Mouse (Mus musculus): ENCODE results near the gene Rhox9. TPM values are rescaled to one million over a fixed set of nuclear protein-coding genes. Genes with fewer than 3 reads are reported as not detected.
"Not testable (repeated sequence)": the region's sequence is repeated elsewhere in the genome, so short reads cannot be mapped to it uniquely, and the experiment has no call there.

Rhox9 gene
- polyA plus RNA-seq (2015; fragmentation: Nextera tagmentation; extraction: Ambion mirVana): not detected in 2 replicates

DNA sequence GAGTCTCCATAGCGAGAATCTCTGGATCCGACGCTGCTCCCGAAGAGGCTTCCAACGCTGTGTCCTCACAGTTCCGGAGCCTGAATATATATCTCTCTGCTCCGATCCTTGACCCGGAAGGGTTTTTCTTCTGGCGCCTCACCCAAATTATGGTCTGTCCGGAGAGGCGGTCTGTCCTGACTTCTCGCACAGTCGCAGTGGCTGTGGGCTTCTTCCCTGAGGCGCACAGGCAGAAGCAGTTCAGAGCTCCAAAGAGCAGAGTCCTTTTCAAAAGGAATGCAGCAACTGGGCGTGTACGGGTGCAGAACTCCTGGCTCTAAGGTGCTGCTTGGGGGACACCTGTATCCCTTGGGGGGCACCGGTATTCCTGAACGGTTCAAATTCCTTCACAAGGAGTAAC, at the start of gene Rhox9:
Gene Rhox9 (minus strand): TSS at position 101 of the 400 bp plus-strand sequence.
- H3K27me3 ChIP-seq (replicated peaks); H3K27ac ChIP-seq (replicated peaks); H3K9me3 ChIP-seq (replicated peaks); H3K4me1 ChIP-seq; H3K9ac ChIP-seq (replicated peaks); H3K36me3 ChIP-seq; H3K4me2 ChIP-seq; ATAC-seq (ENCODE audit: low FRiP score); H3K4me3 ChIP-seq (replicated peaks): not testable (repeated sequence)
- 94% methylated on average over 8 of the region's 18 CpGs for WGBS

DNA sequence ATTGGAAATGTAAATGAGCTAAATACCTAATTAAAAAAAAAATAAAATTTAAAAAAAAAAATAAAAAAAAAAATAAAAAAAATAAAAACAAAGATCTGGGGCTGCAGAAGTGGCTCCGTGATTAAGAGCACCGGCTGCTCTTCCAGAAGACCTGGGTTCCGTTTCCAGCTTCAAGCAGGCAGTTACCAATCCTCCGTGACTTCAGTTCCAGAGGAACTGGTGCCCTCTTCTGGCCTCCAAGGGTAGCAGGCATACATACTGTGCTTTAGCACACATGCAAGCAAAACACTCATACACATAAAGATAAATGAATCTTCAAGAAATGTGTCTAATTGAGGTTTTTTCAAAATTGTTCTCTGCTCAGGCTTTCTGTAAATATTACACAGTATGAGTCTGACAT, 14.7 kb upstream of the Rhox9 start:
- Histone ChIP-seq H3K36me3 (no peaks in the 10 kb centered on the region), H3K27me3 (replicated peaks) (no peaks in the 10 kb centered on the region), H3K27ac (replicated peaks) (no peak overlapping the region), H3K4me2 (no peak overlapping the region), H3K4me1 (no peaks in the 10 kb centered on the region), H3K9me3 (replicated peaks) (no peaks in the 10 kb centered on the region), H3K4me3 (replicated peaks) (no peak overlapping the region), H3K9ac (replicated peaks) (no peak overlapping the region)
- 74% methylated on average over 4 of the region's 4 CpGs for WGBS
- no peak for ATAC-seq (ENCODE audit: low FRiP score)

DNA sequence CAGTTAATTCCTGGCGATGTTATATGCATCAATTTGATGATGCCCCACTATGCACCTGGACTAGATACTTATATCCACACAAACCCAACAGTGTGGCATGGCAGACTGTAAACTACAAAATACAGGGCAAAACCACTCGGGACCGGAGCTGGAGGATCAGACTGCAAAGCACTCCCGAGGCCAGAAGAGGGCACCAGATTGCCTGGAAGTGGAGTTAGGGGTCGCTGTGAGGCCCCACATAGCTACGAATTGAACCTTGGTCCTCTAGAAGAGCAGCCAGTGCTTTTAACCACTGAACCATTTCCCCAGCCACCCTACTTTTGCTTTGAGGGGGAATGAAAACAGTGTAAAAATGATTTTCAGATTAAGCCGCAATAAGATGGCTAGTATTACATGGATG, 7.0 kb upstream of the Rhox9 start:
- H3K9ac ChIP-seq (replicated peaks): no peak overlapping the region
- WGBS: 63% methylated on average over 7 of the region's 7 CpGs

DNA sequence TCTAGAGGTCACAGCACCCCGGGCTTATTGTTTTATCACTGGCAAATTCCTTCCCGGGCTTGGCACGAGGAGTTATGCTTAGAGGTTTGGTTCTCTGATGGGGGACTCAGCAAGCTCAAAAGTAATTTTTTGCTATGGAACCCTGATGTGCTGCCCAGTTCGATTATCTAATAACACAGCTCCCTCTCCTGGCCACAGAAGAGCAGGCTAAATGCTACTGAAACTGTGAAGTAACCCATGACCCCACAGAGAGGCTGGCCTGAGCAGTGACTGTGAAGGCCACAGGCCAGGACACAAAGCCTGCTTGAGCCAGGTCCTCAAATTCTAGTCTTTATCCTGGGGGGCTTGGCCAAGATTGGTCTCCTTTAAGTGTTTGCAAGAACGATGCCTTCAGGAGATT, 2.2 kb upstream of the Rhox9 start:
- no peak overlapping the region for H3K4me3 ChIP-seq (replicated peaks)
- WGBS: 84% methylated on average over 5 of the region's 5 CpGs
- no peaks in the 10 kb centered on the region for H3K36me3 ChIP-seq
- H3K9ac ChIP-seq (replicated peaks): no peak overlapping the region
- no peak for ATAC-seq (ENCODE audit: low FRiP score)
- H3K4me2 ChIP-seq: no peak overlapping the region
- H3K27me3 ChIP-seq (replicated peaks): no peaks in the 10 kb centered on the region
- H3K4me1 ChIP-seq: no peaks in the 10 kb centered on the region
- H3K9me3 ChIP-seq (replicated peaks): no peaks in the 10 kb centered on the region
- H3K27ac ChIP-seq (replicated peaks): no peak overlapping the region

More for the DNA sequence above, 7.0 kb upstream of the Rhox9 start:
- no peaks in the 10 kb centered on the region for H3K9me3 ChIP-seq (replicated peaks)
- no peak overlapping the region for H3K4me3 ChIP-seq (replicated peaks)
- H3K27ac ChIP-seq (replicated peaks): no peak overlapping the region
- no peaks in the 10 kb centered on the region for H3K27me3 ChIP-seq (replicated peaks)
- no peak overlapping the region for H3K4me2 ChIP-seq
- no peaks in the 10 kb centered on the region for H3K36me3 ChIP-seq
- no peaks in the 10 kb centered on the region for H3K4me1 ChIP-seq
- ATAC-seq (ENCODE audit: low FRiP score): no peak

DNA sequence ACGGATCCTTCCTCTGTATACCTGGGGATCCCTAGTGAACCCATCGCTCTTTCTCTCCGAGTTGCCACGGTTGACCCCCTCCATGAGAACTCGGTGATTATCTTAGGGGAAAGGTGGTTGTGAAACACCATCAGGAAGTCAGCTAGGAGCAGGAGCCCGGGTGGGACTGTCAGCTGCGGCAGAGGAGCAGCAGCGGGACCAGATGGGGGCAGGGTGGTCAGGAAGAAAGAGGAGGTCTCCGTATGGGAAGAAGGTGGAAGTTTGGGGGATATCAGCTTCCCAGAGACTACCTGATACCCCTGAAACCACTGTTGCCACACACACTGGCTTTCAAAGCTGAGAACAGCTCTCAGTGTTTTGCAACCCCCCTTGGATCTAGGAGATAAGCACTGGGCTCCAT, 4.4 kb downstream of the Rhox9 start, which contains the start of gene Rhox7b:
Gene Rhox7b (minus strand): TSS at position 101 of the 400 bp plus-strand sequence.
- 89% methylated on average over 9 of the region's 9 CpGs for whole genome bisulfite sequencing
- not testable (repeated sequence) for H3K27me3 ChIP-seq (replicated peaks); H3K9me3 ChIP-seq (replicated peaks); H3K9ac ChIP-seq (replicated peaks); H3K4me1 ChIP-seq; H3K36me3 ChIP-seq; H3K4me3 ChIP-seq (replicated peaks); H3K27ac ChIP-seq (replicated peaks); ATAC-seq (ENCODE audit: low FRiP score); H3K4me2 ChIP-seq

DNA sequence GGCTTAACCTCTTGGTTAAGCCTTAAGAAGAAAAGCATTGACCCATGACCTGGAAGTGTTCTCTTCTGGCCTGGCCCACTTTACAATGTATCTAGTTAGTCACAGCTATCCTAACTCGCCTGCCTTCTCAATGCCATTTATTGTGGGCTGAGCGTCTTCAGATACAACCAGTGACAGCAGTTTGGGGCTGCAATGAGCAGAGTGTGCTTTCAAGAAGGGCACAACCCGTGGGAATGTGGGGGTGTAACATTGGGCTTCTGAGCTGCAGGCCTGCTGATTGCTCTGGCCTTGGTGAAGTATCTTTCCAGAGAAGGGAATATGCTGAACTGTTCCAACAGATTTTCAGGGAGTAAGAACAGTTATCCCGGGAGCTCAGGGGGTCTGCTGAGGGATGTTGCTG, 22.7 kb downstream of the Rhox9 start, which contains the start of gene Rhox8:
Gene Rhox8 (minus strand): TSS at position 101 of the 400 bp plus-strand sequence.
- H3K9ac ChIP-seq (replicated peaks): no peak within 1 kb of the TSS
- no peaks in the 10 kb centered on the region for H3K4me1 ChIP-seq
- H3K27ac ChIP-seq (replicated peaks): no peak within 1 kb of the TSS
- H3K4me2 ChIP-seq: no peak within 1 kb of the TSS
- ATAC-seq (ENCODE audit: low FRiP score): no peak
- 64% methylated on average over 4 of the region's 4 CpGs for WGBS
- no peak within 1 kb of the TSS for H3K4me3 ChIP-seq (replicated peaks)
- no peaks in the 10 kb centered on the region for H3K9me3 ChIP-seq (replicated peaks)
- H3K27me3 ChIP-seq (replicated peaks): no peaks in the 10 kb centered on the region
- no peaks in the 10 kb centered on the region for H3K36me3 ChIP-seq

DNA sequence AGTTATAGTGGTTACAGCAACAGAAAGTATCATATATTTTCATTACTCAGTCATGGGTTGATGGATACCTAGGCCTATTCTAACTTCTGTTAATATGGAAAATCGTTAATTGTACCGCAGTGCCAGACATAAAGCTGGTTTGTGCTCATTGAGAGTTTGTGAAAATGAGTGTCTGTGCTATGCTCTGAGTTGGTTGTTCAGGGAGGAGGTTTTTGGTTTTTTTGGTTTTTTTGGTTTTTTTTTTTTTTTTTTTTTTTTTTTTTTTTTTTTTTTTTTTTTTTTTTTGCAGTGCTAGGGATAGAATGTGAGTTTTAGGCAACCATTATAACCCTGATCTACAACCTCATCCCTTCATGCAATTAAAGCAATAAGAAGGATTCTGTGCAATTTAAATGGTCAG, 29.9 kb downstream of the Rhox9 start:
- no peaks in the 10 kb centered on the region for H3K4me1 ChIP-seq
- WGBS: 97% methylated on average over 2 of the region's 2 CpGs
- ATAC-seq (ENCODE audit: low FRiP score): no peak

More for the DNA sequence above, 29.9 kb downstream of the Rhox9 start:
- no peaks in the 10 kb centered on the region for H3K9me3 ChIP-seq (replicated peaks)
- no peaks in the 10 kb centered on the region for H3K27me3 ChIP-seq (replicated peaks)
- H3K27ac ChIP-seq (replicated peaks): no peak overlapping the region
- H3K36me3 ChIP-seq: no peaks in the 10 kb centered on the region
- H3K4me3 ChIP-seq (replicated peaks): no peak overlapping the region
- no peak overlapping the region for H3K4me2 ChIP-seq
- H3K9ac ChIP-seq (replicated peaks): no peak overlapping the region

Other genes starting within 250 kb of the Rhox9 start
- not detected in 2 replicates for gene Rhox3h, start 233.0 kb downstream of the Rhox9 start, polyA plus RNA-seq (2015; fragmentation: Nextera tagmentation; extraction: Ambion mirVana)
- gene Rhox2h, start 228.5 kb downstream of the Rhox9 start, polyA plus RNA-seq (2015; fragmentation: Nextera tagmentation; extraction: Ambion mirVana): not detected in 2 replicates
- 0.35 and 0.82 TPM in 2 replicates for gene Rhox5, start 96.9 kb downstream of the Rhox9 start, polyA plus RNA-seq (2015; fragmentation: Nextera tagmentation; extraction: Ambion mirVana)
- gene Rhox6, start 74.9 kb downstream of the Rhox9 start, polyA plus RNA-seq (2015; fragmentation: Nextera tagmentation; extraction: Ambion mirVana): not detected in 2 replicates
- not detected in 2 replicates for gene Rhox7a, start 70.1 kb downstream of the Rhox9 start, polyA plus RNA-seq (2015; fragmentation: Nextera tagmentation; extraction: Ambion mirVana)
- 0.15 TPM in 1 of 2 replicates, not detected in the other for gene Rhox8, start 22.8 kb downstream of the Rhox9 start, polyA plus RNA-seq (2015; fragmentation: Nextera tagmentation; extraction: Ambion mirVana)
- gene Rhox7b, start 4.5 kb downstream of the Rhox9 start, polyA plus RNA-seq (2015; fragmentation: Nextera tagmentation; extraction: Ambion mirVana): not detected in 2 replicates
- not detected in 2 replicates for gene Btg1-ps1, start 117.0 kb upstream of the Rhox9 start, polyA plus RNA-seq (2015; fragmentation: Nextera tagmentation; extraction: Ambion mirVana)
- gene Btg1-ps2, start 141.3 kb upstream of the Rhox9 start, polyA plus RNA-seq (2015; fragmentation: Nextera tagmentation; extraction: Ambion mirVana): not detected in 2 replicates
- gene Rhox10, start 164.7 kb upstream of the Rhox9 start, polyA plus RNA-seq (2015; fragmentation: Nextera tagmentation; extraction: Ambion mirVana): not detected in 2 replicates
- gene Rhox11, start 183.4 kb upstream of the Rhox9 start, polyA plus RNA-seq (2015; fragmentation: Nextera tagmentation; extraction: Ambion mirVana): not detected in 2 replicates
- not detected in 2 replicates for gene Rhox12, start 209.1 kb upstream of the Rhox9 start, polyA plus RNA-seq (2015; fragmentation: Nextera tagmentation; extraction: Ambion mirVana)
- not detected in 2 replicates for gene Rhox13, start 219.4 kb upstream of the Rhox9 start, polyA plus RNA-seq (2015; fragmentation: Nextera tagmentation; extraction: Ambion mirVana)

Measured in neural tube, embryonic 15.5 days (tissue).